Mouse (Mus musculus) hindbrain, embryonic 15.5 days (tissue): ENCODE measurements at regions not wholly inside any gene's neighbourhood (a gene's known extent, or its start where the extent isn't known, plus 50 kb on each side); places are given as distances from the start of the nearest gene placed in this dataset.
A peak's percentile ranks its signal among the peaks of the same experiment; 100 is the strongest.

ENCODE experiments used
- ATAC-seq: fragments of 200-750 bp; cut with Nextera tagmentation; 2 replicates; pipeline ENCODE4 v1.8.0; 2017; ENCODE audit warnings: low read depth, moderate number of reproducible peaks, moderate TSS enrichment; ENCODE audit not compliant: low FRiP score
- H3K27ac ChIP-seq: fragments of 300-500 bp; sonication (generic); replicated peaks from 2 replicates; pipeline ENCODE4 v1.5.1; 2015; ENCODE audit warnings: mild to moderate bottlenecking, inconsistent platforms
- H3K27me3 ChIP-seq: fragments of 300-500 bp; sonication (generic); 2 replicates; pipeline ENCODE4 v1.6.1; 2015; ENCODE audit warnings: control low read depth, inconsistent platforms
- H3K36me3 ChIP-seq: fragments of 300-500 bp; sonication (generic); 2 replicates; pipeline ENCODE4 v1.6.1; 2015; ENCODE audit warnings: control low read depth, inconsistent platforms
- H3K4me1 ChIP-seq: fragments of 300-500 bp; sonication (generic); replicated peaks from 2 replicates; pipeline ENCODE4 v1.6.1; 2015; ENCODE audit warnings: control low read depth, inconsistent platforms
- H3K4me2 ChIP-seq: fragments of 300-500 bp; sonication (generic); 2 replicates; pipeline ENCODE4 v1.6.1; 2015; ENCODE audit warnings: moderate library complexity, mild to moderate bottlenecking, inconsistent platforms
- H3K4me3 ChIP-seq: fragments of 300-500 bp; sonication (generic); 2 replicates; pipeline ENCODE4 v1.5.1; 2015; ENCODE audit warnings: mild to moderate bottlenecking, inconsistent platforms
- H3K9ac ChIP-seq: fragments of 300-500 bp; sonication (generic); 2 replicates; pipeline ENCODE4 v1.6.1; 2015; ENCODE audit warnings: inconsistent platforms
- H3K9me3 ChIP-seq: fragments of 300-500 bp; sonication (generic); 2 replicates; pipeline ENCODE4 v1.6.1; 2016; ENCODE audit warnings: control low read depth, inconsistent platforms
- WGBS: fragments of 180-500 bp; shearing (Covaris S2); methylation state at CpG from one replicate; pipeline ENCODE4 v1.1.7; 2015; 5-methylcytosine and 5-hydroxymethylcytosine counted together

- ATAC-seq = no peak
Observed at GRCm38 (mm10) chr5:46182157-46182556, 324.7 kb upstream of the Lcorl start.

GRCm38 (mm10) chr5:46172315-46172714, 314.9 kb upstream of the Lcorl start:
- no peak overlapping the region for H3K9ac ChIP-seq
- no peak overlapping the region for H3K4me3 ChIP-seq
- H3K4me1 ChIP-seq = no peaks in the 10 kb centered on the region
- no peak for ATAC-seq
- no peaks in the 10 kb centered on the region for H3K36me3 ChIP-seq
- H3K27ac ChIP-seq = no peak overlapping the region
- no peaks in the 10 kb centered on the region for H3K27me3 ChIP-seq
- no peaks in the 10 kb centered on the region for H3K9me3 ChIP-seq
- WGBS = 21% methylated on average over 3 of the region's 3 CpGs
- H3K4me2 ChIP-seq = no peak overlapping the region

More at GRCm38 (mm10) chr5:46182157-46182556, 324.7 kb upstream of the Lcorl start:
- Histone ChIP-seq H3K36me3 (no peaks in the 10 kb centered on the region), H3K9ac (no peak overlapping the region), H3K9me3 (no peaks in the 10 kb centered on the region), H3K27me3 (no peaks in the 10 kb centered on the region), H3K27ac (no peak overlapping the region), H3K4me3 (no peak overlapping the region), H3K4me2 (no peak overlapping the region), H3K4me1 (no peaks in the 10 kb centered on the region)
- WGBS = 53% methylated on average over 2 of the region's 2 CpGs

- no peak overlapping the region for H3K27ac ChIP-seq
- 72% methylated on average over 4 of the region's 4 CpGs for WGBS
Observed at GRCm38 (mm10) chr5:46160774-46161173, 303.4 kb upstream of the Lcorl start.

GRCm38 (mm10) chr5:46151973-46152372, 294.6 kb upstream of the Lcorl start:
- 48% methylated on average over 3 of the region's 3 CpGs for WGBS
- ATAC-seq = no peak
- no peak overlapping the region for H3K27ac ChIP-seq

More at GRCm38 (mm10) chr5:46160774-46161173, 303.4 kb upstream of the Lcorl start:
- H3K9ac ChIP-seq = no peak overlapping the region
- no peaks in the 10 kb centered on the region for H3K9me3 ChIP-seq
- no peak overlapping the region for H3K4me2 ChIP-seq
- no peaks in the 10 kb centered on the region for H3K4me1 ChIP-seq
- H3K27me3 ChIP-seq = no peaks in the 10 kb centered on the region
- no peak for ATAC-seq
- no peaks in the 10 kb centered on the region for H3K36me3 ChIP-seq
- H3K4me3 ChIP-seq = no peak overlapping the region

GRCm38 (mm10) chr5:46150825-46151224, 293.4 kb upstream of the Lcorl start:
- peak overlapping the region; percentile 27; the same call in 1 of the 2 replicates for H3K4me2 ChIP-seq
- no peaks in the 10 kb centered on the region for H3K9me3 ChIP-seq
- no peaks in the 10 kb centered on the region for H3K36me3 ChIP-seq
- no peak overlapping the region for H3K9ac ChIP-seq
- no peak overlapping the region for H3K4me3 ChIP-seq
- 8% methylated on average over 6 of the region's 6 CpGs for WGBS
- H3K4me1 ChIP-seq = peaks cover 15% of the 10 kb centered on the region
- peak; percentile 61; the same call in 1 of the 2 replicates for ATAC-seq
- H3K27me3 ChIP-seq = no peaks in the 10 kb centered on the region
- H3K27ac ChIP-seq = no peak overlapping the region

More at GRCm38 (mm10) chr5:46151973-46152372, 294.6 kb upstream of the Lcorl start:
- Histone ChIP-seq H3K36me3 (no peaks in the 10 kb centered on the region), H3K9ac (no peak overlapping the region), H3K4me1 (peaks cover 15% of the 10 kb centered on the region), H3K4me3 (no peak overlapping the region), H3K9me3 (no peaks in the 10 kb centered on the region), H3K4me2 (no peak overlapping the region), H3K27me3 (no peaks in the 10 kb centered on the region)

GRCm38 (mm10) chr5:46149851-46150615, 292.6 kb upstream of the Lcorl start:
- H3K9ac ChIP-seq = no peak overlapping the region
- H3K4me3 ChIP-seq = no peak overlapping the region
- no peak overlapping the region; the same call in 1 of the 2 replicates for H3K27ac ChIP-seq
- peaks cover 15% of the 10 kb centered on the region for H3K4me1 ChIP-seq
- no peaks in the 10 kb centered on the region for H3K36me3 ChIP-seq
- peak; percentile 51 for ATAC-seq
- WGBS = 41% methylated on average over 6 of the region's 6 CpGs
- no peaks in the 10 kb centered on the region for H3K27me3 ChIP-seq
- no peak overlapping the region for H3K4me2 ChIP-seq
- no peaks in the 10 kb centered on the region for H3K9me3 ChIP-seq

GRCm38 (mm10) chr5:46139024-46139423, 281.6 kb upstream of the Lcorl start:
- Histone ChIP-seq H3K4me3 (no peak overlapping the region), H3K9me3 (no peaks in the 10 kb centered on the region), H3K36me3 (no peaks in the 10 kb centered on the region), H3K27me3 (no peaks in the 10 kb centered on the region), H3K9ac (no peak overlapping the region), H3K4me1 (peaks cover 6% of the 10 kb centered on the region), H3K27ac (no peak overlapping the region), H3K4me2 (no peak overlapping the region)
- WGBS = 67% methylated on average over 2 of the region's 2 CpGs
- ATAC-seq = no peak

- H3K36me3 ChIP-seq = no peaks in the 10 kb centered on the region
- ATAC-seq = no peak
- H3K4me1 ChIP-seq = peaks cover 6% of the 10 kb centered on the region
- no peak overlapping the region for H3K9ac ChIP-seq
- no peaks in the 10 kb centered on the region for H3K9me3 ChIP-seq
- H3K27me3 ChIP-seq = no peaks in the 10 kb centered on the region
- no peak overlapping the region for H3K4me2 ChIP-seq
- WGBS = 13% methylated on average over 3 of the region's 3 CpGs
- H3K4me3 ChIP-seq = no peak overlapping the region
- H3K27ac ChIP-seq = no peak overlapping the region
Observed at GRCm38 (mm10) chr5:46137695-46138094, 280.3 kb upstream of the Lcorl start.

GRCm38 (mm10) chr5:46108020-46108419, 250.6 kb upstream of the Lcorl start:
- Histone ChIP-seq H3K4me1 (no peaks in the 10 kb centered on the region), H3K4me3 (no peak overlapping the region), H3K9me3 (no peaks in the 10 kb centered on the region), H3K27me3 (no peaks in the 10 kb centered on the region), H3K9ac (no peak overlapping the region), H3K4me2 (no peak overlapping the region), H3K36me3 (no peaks in the 10 kb centered on the region), H3K27ac (no peak overlapping the region)
- ATAC-seq = no peak
- 57% methylated on average over 4 of the region's 4 CpGs for WGBS

- H3K27ac ChIP-seq = no peak overlapping the region
- no peaks in the 10 kb centered on the region for H3K27me3 ChIP-seq
- H3K4me3 ChIP-seq = no peak overlapping the region
- H3K4me1 ChIP-seq = no peaks in the 10 kb centered on the region
- H3K9me3 ChIP-seq = no peaks in the 10 kb centered on the region
- no peak for ATAC-seq
- H3K36me3 ChIP-seq = no peaks in the 10 kb centered on the region
- no peak overlapping the region for H3K9ac ChIP-seq
- 80% methylated on average over 4 of the region's 4 CpGs for WGBS
- H3K4me2 ChIP-seq = no peak overlapping the region
Observed at GRCm38 (mm10) chr5:46103350-46103749, 245.9 kb upstream of the Lcorl start.

- 81% methylated on average over 5 of the region's 5 CpGs for WGBS
- Histone ChIP-seq H3K9me3 (no peaks in the 10 kb centered on the region), H3K9ac (no peak overlapping the region), H3K4me2 (no peak overlapping the region), H3K4me1 (no peaks in the 10 kb centered on the region), H3K27me3 (no peaks in the 10 kb centered on the region), H3K4me3 (no peak overlapping the region), H3K36me3 (no peaks in the 10 kb centered on the region), H3K27ac (no peak overlapping the region)
- no peak for ATAC-seq
Observed at GRCm38 (mm10) chr5:46092549-46092948, 235.1 kb upstream of the Lcorl start.

GRCm38 (mm10) chr5:46086885-46087284, 229.5 kb upstream of the Lcorl start:
- Histone ChIP-seq H3K9ac (no peak overlapping the region), H3K27me3 (no peaks in the 10 kb centered on the region), H3K4me1 (no peaks in the 10 kb centered on the region), H3K9me3 (no peaks in the 10 kb centered on the region), H3K4me2 (no peak overlapping the region), H3K4me3 (no peak overlapping the region), H3K36me3 (no peaks in the 10 kb centered on the region), H3K27ac (no peak overlapping the region)
- no peak for ATAC-seq
- 95% methylated on average over 1 of the region's 1 CpGs for WGBS

- H3K27me3 ChIP-seq = no peaks in the 10 kb centered on the region
- H3K9ac ChIP-seq = no peak overlapping the region
- H3K4me2 ChIP-seq = no peak overlapping the region
- H3K9me3 ChIP-seq = no peaks in the 10 kb centered on the region
- no peaks in the 10 kb centered on the region for H3K4me1 ChIP-seq
- H3K4me3 ChIP-seq = no peak overlapping the region
- 85% methylated on average over 2 of the region's 2 CpGs for WGBS
- H3K36me3 ChIP-seq = no peaks in the 10 kb centered on the region
- H3K27ac ChIP-seq = no peak overlapping the region
- no peak for ATAC-seq
Observed at GRCm38 (mm10) chr5:46083293-46083692, 225.9 kb upstream of the Lcorl start.
